Mouse (Mus musculus) intestine, postnatal 0 days (tissue): Measurements from ENCODE around the gene Atxn1. TPM values are rescaled to one million over a fixed set of nuclear protein-coding genes. Genes with fewer than 3 reads are reported as not detected.

Experiments used
- ATAC-seq: fragments of 200-750 bp; cut with Nextera tagmentation; 2 replicates; pipeline ENCODE4 v1.8.0; 2017; ENCODE audit warnings: mild to moderate bottlenecking, moderate TSS enrichment, moderate library complexity
- H3K27ac ChIP-seq: fragments of 300-500 bp; sonication (generic); 2 replicates; pipeline ENCODE4 v1.5.1; 2014; ENCODE audit warnings: mild to moderate bottlenecking, low read depth, low read length, moderate library complexity
- H3K27me3 ChIP-seq: fragments of 300-500 bp; sonication (generic); replicated peaks from 2 replicates; pipeline ENCODE4 v1.6.1; 2014; ENCODE audit warnings: low read length, mixed read lengths; ENCODE audit not compliant: control insufficient read depth, insufficient read depth
- H3K36me3 ChIP-seq: fragments of 300-500 bp; sonication (generic); 2 replicates; pipeline ENCODE4 v1.6.1; 2014; ENCODE audit warnings: mild to moderate bottlenecking, moderate library complexity; ENCODE audit not compliant: control insufficient read depth, insufficient read depth
- H3K4me1 ChIP-seq: fragments of 300-500 bp; sonication (generic); replicated peaks from 2 replicates; pipeline ENCODE4 v1.6.1; 2014; ENCODE audit warnings: antibody characterized with exemption, low read length, mixed read lengths; ENCODE audit not compliant: control insufficient read depth, insufficient read depth
- H3K4me2 ChIP-seq: fragments of 300-500 bp; sonication (generic); replicated peaks from 2 replicates; pipeline ENCODE4 v1.6.1; 2014; ENCODE audit warnings: low read depth, mild to moderate bottlenecking, moderate library complexity
- H3K4me3 ChIP-seq: fragments of 300-500 bp; sonication (generic); 2 replicates; pipeline ENCODE4 v1.5.1; 2014; ENCODE audit warnings: low read depth, low read length
- H3K9ac ChIP-seq: fragments of 300-500 bp; sonication (generic); 2 replicates; pipeline ENCODE4 v1.6.1; 2014; ENCODE audit warnings: mild to moderate bottlenecking, low read depth, low read length
- H3K9me3 ChIP-seq: fragments of 300-500 bp; sonication (generic); 2 replicates; pipeline ENCODE4 v1.6.1; 2016; ENCODE audit warnings: mixed run types; ENCODE audit not compliant: control insufficient read depth
- CTCF ChIP-seq: sonication (generic); IDR thresholded peaks from 2 replicates; pipeline ENCODE4 v1.5.1; 2016; ENCODE audit warnings: low read depth, mild to moderate bottlenecking, control low read depth, antibody characterized with exemption, moderate library complexity
- WGBS: fragments of 180-500 bp; shearing (Covaris S2); extraction: QIAGEN DNeasy Blood & Tissue Kit; methylation state at CpG from one replicate; pipeline ENCODE4 v1.1.7; 2014; 5-methylcytosine and 5-hydroxymethylcytosine counted together
- polyA plus RNA-seq: library from polyadenylated mRNA; unstranded; fragments of >200 nt; fragmentation: Nextera tagmentation; extraction: Ambion mirVana; gene quantifications from 2 replicates; pipeline ENCODE4 v1.2.1, GENCODE M21; 2015

Gene Atxn1
- polyA plus RNA-seq, 1 experiment from 2014 or later, result 6.1 TPM

- Histone ChIP-seq H3K27ac (no peak overlapping the region), H3K9ac (no peak overlapping the region), H3K36me3 (no peaks in the 10 kb centered on the region), H3K27me3 (no peaks in the 10 kb centered on the region), H3K9me3 (no peaks in the 10 kb centered on the region), H3K4me2 (no peak overlapping the region), H3K4me3 (no peak overlapping the region), H3K4me1 (no peaks in the 10 kb centered on the region)
- ATAC-seq, result no peak
- WGBS, result 49% methylated on average over 7 of the region's 7 CpGs
- no peak for TF ChIP-seq CTCF
Measured at GRCm38 (mm10) chr13:45973972-45974490, 9.2 kb upstream of the Atxn1 start.

DNA sequence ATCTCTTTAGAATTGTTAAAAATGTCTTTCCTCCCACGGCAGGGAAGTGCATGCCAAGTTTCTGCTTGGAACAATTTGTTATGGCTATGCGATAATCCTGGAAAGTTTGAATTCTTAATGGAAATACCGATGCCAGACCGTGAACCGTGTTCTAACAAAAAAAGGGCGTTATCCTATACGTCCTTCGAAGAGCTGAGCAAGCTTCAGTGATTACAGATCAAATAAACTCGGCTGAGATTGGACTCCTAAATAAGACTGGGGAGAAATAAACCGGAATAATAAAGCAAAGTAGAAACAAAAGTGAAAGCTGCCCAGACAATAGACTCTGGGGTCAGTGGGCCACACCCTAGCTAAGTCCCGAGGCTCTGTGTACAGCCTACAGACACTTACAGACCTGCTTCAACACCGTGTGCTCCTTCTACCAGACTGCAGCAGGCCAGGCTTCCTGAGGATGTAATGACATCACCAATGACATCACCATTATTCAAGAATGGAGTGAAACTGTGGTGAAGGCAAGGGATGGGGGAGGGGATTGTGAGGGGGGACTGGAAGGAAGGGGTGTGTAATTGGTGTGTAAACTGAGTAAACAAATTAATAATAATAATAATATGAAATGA, 6.2 kb upstream of the Atxn1 start:
- H3K36me3 ChIP-seq, result no peaks in the 10 kb centered on the region
- no peak overlapping the region for H3K9ac ChIP-seq
- H3K27me3 ChIP-seq, result no peaks in the 10 kb centered on the region
- no peak; the same call in 1 of the 2 replicates for ATAC-seq
- H3K27ac ChIP-seq, result no peak overlapping the region
- no peaks in the 10 kb centered on the region for H3K4me1 ChIP-seq
- H3K4me2 ChIP-seq, result peak overlapping the region; percentile 25; the same call in 1 of the 2 replicates
- H3K9me3 ChIP-seq, result no peaks in the 10 kb centered on the region
- TF ChIP-seq CTCF, result no peak
- 43% methylated on average over 12 of the region's 12 CpGs for WGBS
- no peak overlapping the region for H3K4me3 ChIP-seq

- ATAC-seq, result no peak
- H3K9ac ChIP-seq, result no peak overlapping the region
- H3K27me3 ChIP-seq, result no peaks in the 10 kb centered on the region
- H3K36me3 ChIP-seq, result no peaks in the 10 kb centered on the region
- H3K9me3 ChIP-seq, result no peaks in the 10 kb centered on the region
- H3K4me3 ChIP-seq, result no peak overlapping the region
- no peak for TF ChIP-seq CTCF
- H3K4me2 ChIP-seq, result no peak overlapping the region
- WGBS, result 77% methylated on average over 4 of the region's 4 CpGs
- H3K4me1 ChIP-seq, result 0 out of 2 replicates have a peak, but pooled peaks cover 4% of the 10 kb centered on the region
- no peak overlapping the region for H3K27ac ChIP-seq
Measured at GRCm38 (mm10) chr13:45968206-45968605, 3.4 kb upstream of the Atxn1 start.

DNA sequence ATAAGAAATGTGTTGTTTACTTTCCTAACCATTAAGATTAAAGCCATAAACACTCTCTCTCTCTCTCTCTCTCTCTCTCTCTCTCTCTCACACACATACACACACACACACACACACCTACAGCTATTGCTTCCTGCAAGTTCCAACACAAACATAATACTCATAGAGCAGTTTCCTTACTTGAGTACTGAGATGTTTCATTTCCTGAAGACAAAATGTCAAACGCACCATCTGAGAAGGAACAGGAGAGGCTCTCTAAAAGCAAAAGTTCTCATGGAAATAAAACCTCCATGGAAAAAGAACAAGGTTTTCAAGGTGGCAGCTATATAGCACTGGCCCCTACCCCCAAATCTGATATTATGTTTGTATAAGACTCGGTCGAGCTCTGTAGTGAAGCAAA, 2.6 kb upstream of the Atxn1 start:
- Histone ChIP-seq H3K36me3 (no peaks in the 10 kb centered on the region), H3K4me3 (no peak overlapping the region), H3K9ac (no peak overlapping the region), H3K27me3 (no peaks in the 10 kb centered on the region), H3K4me2 (no peak overlapping the region), H3K27ac (no peak overlapping the region), H3K9me3 (no peaks in the 10 kb centered on the region), H3K4me1 (peaks cover 4% of the 10 kb centered on the region; the same call in 1 of the 2 replicates)
- ATAC-seq, result no peak
- 45% methylated on average over 3 of the region's 3 CpGs for WGBS
- no peak for TF ChIP-seq CTCF

GRCm38 (mm10) chr13:45966586-45966985, 1.8 kb upstream of the Atxn1 start:
- H3K4me3 ChIP-seq, result peak overlapping the region; percentile 89
- H3K9me3 ChIP-seq, result no peaks in the 10 kb centered on the region
- ATAC-seq, result no peak
- no peak overlapping the region for H3K27ac ChIP-seq
- H3K9ac ChIP-seq, result no peak overlapping the region
- no peaks in the 10 kb centered on the region for H3K27me3 ChIP-seq
- peak overlapping the region; percentile 87 for H3K4me2 ChIP-seq
- peaks cover 9% of the 10 kb centered on the region for H3K4me1 ChIP-seq
- no peaks in the 10 kb centered on the region for H3K36me3 ChIP-seq
- 4% methylated on average over 14 of the region's 14 CpGs for WGBS
- peak; percentile 81 for TF ChIP-seq CTCF

DNA sequence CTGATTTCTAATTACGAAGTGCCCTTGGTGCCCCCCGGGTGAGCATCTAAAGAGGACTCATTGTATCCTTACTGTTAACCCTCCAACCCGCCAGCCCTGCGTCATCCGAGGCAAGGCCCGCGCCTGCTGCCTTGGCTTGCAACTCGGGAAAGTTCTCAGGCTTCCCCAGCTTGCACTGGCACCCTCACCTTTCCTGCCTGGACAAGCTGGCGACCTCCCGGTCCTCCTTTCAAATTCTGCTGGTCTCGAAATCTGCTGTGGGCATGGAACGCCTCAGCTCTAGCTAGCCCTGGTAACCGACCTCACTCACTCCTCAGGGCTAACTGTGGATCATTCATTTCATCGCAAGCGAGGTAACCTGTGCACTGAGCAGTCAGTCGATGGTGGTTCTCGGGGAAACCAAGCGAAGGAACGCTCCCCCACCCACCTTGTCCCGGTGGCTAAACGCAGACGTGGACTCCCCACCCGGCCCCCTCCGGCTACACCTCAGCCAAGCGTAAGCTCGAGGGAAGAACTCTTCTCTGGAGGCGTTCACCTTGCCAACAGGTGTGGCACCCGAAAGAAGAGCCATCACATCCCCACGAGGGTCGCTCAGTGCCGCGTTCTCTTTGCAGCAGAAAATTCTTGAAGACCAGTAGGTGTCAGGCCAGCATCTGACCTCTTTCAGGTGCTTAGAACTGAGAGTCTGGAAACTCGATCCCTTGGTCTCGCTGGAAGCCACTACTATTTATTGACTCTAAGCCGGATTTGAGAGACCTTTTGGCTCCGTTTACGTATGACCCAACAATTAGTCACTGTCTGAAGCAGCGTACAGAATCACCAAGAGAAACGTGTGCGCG, 1.0 kb upstream of the Atxn1 start:
- H3K27me3 ChIP-seq, result no peaks in the 10 kb centered on the region
- peak; percentile 46 for TF ChIP-seq CTCF
- no peaks in the 10 kb centered on the region for H3K9me3 ChIP-seq
- peak overlapping the region; percentile 99 for H3K27ac ChIP-seq
- peaks cover 10% of the 10 kb centered on the region for H3K4me1 ChIP-seq
- H3K4me2 ChIP-seq, result peak overlapping the region; percentile 87
- no peak for ATAC-seq
- under 1% methylated on average over 41 of the region's 41 CpGs for WGBS
- no peaks in the 10 kb centered on the region for H3K36me3 ChIP-seq
- H3K4me3 ChIP-seq, result peak overlapping the region; percentile 89
- peak overlapping the region; percentile 97 for H3K9ac ChIP-seq
